Mouse (Mus musculus) layer of hippocampus, adult 9-11 months (tissue): Measurements from ENCODE around the gene Shld2.
"Not testable (repeated sequence)": the region's sequence is repeated elsewhere in the genome, so short reads cannot be mapped to it uniquely, and the experiment has no call there.

Experiments used
- DNase-seq: peaks from one replicate; pipeline ENCODE4 v3.0.0; 2022

Gene Shld2

GRCm38 (mm10) chr14:34317431-34317830, 7.1 kb upstream of the Shld2 start:
- DNase-seq: no peak

- DNase-seq: no peak
Observed at GRCm38 (mm10) chr14:34316346-34316745, 6.1 kb upstream of the Shld2 start.

GRCm38 (mm10) chr14:34314796-34315195, 4.5 kb upstream of the Shld2 start:
- no peak for DNase-seq

GRCm38 (mm10) chr14:34314383-34314782, 4.1 kb upstream of the Shld2 start:
- not testable (repeated sequence) for DNase-seq

GRCm38 (mm10) chr14:34313612-34314011, 3.3 kb upstream of the Shld2 start:
- no peak for DNase-seq

DNA sequence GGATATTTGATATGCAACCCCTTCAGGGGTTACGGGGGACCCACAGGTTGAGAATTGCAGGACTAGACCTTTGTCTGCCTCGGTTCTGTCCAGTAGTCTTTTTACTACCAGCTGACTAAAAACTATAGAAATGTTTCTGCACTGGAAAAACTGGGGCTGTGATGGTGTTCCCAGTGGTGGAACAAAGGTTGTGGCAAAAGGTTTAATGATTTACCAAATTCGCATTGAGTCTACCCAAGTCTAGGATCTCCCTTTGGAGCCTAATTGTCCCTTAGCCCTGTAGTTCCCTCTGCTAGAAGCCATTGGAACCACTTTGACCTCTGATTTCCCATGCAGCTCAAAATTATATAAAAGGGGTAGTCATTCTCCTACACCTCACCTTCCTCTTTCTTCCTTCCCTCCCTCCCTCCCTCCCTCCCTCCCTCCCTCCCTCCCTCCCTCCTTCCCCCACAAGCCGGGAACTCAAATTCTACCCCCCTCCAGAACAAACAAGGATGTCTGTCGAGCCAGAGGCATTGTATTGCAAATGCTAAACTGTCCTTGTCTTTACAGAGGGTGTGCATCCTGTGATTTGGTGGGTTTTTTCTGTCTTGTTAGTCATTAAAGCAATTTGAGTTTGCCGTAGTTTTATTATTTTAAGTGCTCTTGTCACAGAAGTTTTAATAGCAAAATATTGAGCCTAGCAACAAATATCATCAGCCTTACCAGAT, 2.2 kb upstream of the Shld2 start:
- no peak for DNase-seq

GRCm38 (mm10) chr14:34311691-34312090, 1.4 kb upstream of the Shld2 start:
- DNase-seq: no peak

DNA sequence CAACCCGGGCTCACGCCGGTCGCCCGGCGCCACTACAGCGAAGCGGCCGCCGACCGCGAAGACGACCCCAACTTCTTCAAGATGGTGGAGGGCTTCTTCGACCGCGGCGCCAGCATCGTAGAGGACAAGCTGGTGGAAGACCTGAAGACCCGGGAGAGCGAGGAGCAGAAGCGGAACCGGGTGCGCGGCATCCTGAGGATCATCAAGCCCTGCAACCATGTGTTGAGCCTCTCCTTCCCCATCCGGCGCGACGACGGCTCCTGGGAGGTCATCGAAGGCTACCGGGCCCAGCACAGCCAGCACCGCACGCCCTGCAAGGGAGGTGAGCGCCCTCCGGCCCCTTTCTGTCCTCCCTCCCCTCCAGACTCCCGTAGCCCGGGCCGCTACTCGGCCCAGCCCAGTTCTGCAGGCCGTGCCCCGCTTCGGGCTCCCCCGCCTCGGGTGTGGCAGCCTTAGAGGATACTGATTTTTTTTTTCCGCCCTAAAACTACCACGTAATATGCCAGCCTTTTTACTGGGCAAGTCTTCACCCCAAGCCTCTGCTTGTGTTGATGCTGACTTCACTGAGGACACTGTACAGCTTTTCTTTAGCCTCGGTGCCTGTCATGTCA, 833 bp upstream of the Shld2 start:
- DNase-seq: peak; percentile 44

DNA sequence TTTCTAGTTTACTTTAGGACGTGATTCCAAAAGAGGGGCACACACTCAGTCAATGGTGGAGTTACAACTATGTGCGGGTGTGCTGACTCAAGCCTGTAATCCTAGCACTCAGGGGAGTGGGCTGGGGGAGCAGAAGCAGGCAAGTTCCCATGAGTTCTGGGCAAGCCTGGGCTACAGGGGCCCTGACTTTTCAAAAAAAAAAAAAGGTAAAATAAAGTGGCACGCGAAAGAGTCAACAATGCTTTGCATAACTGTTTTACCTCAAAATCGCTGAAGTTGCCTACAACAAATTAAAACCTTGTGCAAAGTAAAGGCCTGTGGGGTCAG, 423 bp downstream of the Shld2 start:
- DNase-seq: no peak

- DNase-seq: no peak
Observed at GRCm38 (mm10) chr14:34309266-34309665, 1.0 kb downstream of the Shld2 start.

GRCm38 (mm10) chr14:34303265-34303680, 7.0 kb downstream of the Shld2 start:
- no peak for DNase-seq

DNA sequence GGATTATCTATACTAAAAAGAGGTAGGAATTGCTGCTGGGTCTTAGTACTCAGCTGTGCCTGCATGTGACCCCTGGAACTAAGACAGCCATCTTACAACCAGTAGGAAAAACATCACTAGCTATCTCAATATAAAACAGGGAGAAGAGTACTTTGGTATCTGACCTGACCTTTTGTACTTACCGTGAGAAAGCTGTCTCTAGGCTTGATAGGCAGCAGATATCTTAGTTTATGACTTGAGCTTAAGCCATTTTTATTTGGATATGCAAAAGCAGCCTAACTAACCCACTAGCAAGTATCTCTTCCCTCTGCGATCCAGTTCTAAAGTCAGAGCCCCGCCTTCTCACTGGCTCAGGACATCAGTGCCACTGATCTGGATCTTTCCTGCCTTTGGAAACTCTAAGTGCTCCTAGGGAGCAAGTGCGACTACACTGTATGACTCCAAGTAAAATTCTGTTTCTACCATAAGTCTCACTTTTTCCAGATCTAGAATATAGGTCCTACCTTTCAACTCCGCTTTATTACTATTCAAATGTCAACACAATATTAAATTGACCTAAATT, 7.5 kb downstream of the Shld2 start:
- no peak for DNase-seq

DNA sequence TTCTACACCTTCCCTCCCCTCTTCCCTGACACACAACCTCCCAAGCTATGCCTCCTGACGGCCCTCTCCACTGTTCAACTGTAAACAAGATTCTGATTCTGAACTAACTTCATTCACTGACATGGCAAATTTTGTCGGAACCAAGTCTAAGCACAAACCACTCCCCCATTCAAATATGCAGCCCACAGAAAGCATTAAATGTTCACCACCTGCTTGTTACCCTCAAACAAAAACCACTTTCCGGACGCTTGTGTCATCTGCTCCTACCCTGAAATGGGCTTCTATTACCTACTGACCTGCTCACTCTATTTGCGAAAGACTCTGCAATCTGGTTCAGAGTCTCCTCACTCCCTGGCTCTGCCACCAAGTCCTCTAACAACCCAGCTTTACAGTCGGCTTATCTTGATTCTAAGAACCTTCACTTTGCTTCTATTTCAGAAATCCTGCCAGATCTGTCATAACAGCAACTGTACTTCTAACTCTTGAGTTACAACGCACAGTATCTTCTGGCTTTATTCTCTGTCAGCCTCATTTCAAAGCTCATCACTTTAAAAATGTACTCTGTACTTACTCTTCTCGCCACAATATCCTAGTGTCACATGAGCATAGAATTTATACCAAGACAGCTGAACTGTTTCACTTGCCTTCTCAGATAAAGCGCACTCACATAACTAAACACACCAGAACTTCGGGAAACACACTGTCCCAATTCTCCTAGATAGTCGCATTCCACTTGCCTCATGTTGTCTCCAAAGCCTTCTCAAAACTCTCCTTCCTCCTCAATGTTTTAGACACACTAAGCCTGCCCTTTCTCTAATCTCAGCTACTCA, 11.2 kb downstream of the Shld2 start:
- DNase-seq: no peak

DNA sequence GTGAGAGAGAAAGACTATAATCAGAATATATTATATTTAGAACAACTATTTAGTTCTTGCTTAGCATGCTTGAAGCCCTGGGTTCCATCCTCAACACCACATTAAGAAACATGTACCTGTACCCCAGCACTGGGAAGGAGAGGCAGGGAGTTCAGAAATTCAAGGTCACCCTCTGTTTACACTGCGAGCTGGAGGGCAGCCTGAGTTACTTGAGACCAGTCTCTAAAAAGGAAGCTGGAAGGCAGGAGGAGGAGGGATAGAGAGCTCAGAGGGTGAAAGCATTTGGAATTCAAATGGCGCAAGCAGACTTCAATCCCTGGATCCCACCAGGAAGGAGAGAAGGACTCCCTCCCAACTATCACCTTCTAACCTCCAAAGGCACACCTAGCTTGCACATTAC, 12.7 kb downstream of the Shld2 start:
- DNase-seq: no peak

DNA sequence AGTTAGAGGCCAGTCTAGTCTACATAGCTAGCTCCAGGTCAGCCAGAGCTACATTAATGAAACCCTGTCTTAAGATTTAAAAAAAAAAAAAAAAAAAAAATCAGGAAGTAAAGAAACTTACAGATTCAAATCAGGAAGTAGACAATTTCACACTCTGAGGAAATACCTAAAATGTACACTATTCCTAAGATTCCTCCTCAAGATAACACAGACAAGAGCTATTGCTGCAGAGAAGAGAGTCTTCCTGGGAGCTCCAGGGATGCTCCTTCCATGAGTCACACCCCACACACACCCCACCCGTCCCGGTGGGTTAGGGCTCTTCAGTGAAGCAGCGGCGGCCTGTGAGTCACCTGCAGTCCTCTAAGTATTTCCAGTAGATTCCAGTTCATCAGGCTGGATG, 13.3 kb downstream of the Shld2 start:
- DNase-seq: no peak

- no peak for DNase-seq
Observed at GRCm38 (mm10) chr14:34296350-34296749, 13.9 kb downstream of the Shld2 start.

GRCm38 (mm10) chr14:34293641-34294040, 16.7 kb downstream of the Shld2 start:
- no peak for DNase-seq

GRCm38 (mm10) chr14:34290229-34290628, 20.1 kb downstream of the Shld2 start:
- no peak for DNase-seq

- DNase-seq: no peak
Observed at GRCm38 (mm10) chr14:34289259-34290015, 20.9 kb downstream of the Shld2 start.

GRCm38 (mm10) chr14:34288396-34288795, 21.9 kb downstream of the Shld2 start:
- no peak for DNase-seq

DNA sequence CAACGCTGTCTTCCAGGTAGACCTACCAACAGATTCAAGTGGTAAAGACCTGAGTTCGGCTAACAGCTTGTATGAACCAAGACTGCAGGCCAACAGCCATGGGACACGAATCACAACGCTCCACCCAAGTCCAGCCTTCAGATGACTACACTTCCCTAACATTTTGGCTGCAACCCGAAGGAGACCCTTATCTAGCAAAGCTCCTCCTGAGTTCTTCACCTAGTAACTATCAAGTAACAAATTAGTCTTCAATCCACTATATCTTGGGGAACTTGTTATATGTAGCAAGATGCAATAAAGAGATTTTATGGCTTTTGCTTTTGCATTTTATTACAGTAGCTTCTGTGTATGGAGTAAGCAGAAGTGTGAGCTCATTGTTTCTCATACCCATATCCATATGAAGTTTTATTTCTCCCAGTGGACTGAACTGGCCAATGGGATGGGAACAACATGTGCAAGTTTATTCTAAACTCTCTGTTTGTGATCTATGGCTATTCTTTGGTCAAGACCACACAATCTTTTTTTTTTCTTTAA, 28.5 kb downstream of the Shld2 start:
- no peak for DNase-seq

DNA sequence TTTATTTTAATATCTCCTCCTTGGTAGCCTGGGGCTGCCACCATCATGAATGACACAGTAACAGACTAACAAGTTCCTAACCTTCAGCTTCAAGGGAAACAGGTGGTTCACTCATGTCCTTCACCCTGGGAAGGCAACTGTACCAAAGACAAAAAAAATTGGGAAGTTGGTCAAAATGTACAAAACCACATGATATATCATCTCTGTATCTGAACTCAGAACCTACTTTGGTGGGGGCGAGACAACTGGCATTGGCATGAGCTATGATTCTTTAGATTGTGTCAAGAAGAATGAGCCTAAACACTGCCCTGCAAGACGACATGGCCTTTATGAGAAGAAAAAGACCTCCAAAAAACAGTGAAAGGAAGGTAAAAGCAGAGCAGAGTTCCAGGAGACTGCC, 29.5 kb downstream of the Shld2 start:
- no peak for DNase-seq

DNA sequence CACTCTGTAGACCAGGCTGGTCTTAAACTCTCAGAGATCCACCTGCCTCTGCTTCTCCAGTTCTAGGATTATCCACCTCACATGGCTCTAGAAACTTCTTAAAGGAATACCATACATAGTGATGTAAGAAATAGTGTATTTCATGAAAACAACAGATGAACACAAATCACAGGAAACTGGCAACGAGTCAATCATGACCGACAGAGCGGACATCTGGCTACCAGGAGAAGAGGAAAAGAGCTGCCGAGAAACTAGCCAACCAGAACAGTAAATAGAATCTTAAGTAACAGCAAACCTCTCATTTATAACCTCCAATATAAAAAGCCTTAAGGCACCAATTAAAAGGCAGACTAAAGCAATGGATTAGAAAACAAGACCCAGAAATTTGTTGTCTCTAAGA, 30.6 kb downstream of the Shld2 start:
- no peak for DNase-seq
